Mouse (Mus musculus): ENCODE data around the gene Lxn. TPM values are rescaled to one million over a fixed set of nuclear protein-coding genes. Genes with fewer than 3 reads are reported as not detected.

The Lxn gene
- total RNA-seq, 1 experiment: 6.3 TPM

DNA sequence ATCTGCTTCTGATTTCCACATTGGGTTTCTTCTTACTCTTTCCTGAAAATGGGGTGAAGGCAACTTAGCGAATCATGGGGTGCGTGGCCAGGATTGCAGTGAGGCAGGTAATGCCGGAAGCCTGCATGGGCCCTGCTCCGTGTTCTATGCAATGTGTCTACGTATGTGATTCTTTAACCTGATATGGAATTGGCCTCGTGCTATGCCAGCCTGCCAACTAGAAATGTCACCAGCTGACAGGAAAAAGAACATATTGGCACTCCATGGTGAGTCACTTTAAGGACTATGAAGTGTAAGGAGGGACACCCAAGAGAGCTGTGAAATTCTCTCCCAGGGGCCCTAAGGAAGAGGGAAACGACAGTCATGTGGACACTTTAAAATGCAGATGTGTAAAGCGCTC lies 29.4 kb upstream of the Lxn start:
- Histone ChIP-seq H3K4me3 (ENCODE audit: insufficient read depth in 1 of 2, low read depth in 1 of 2, low read length in 2 of 2, poor library complexity in 1 of 2, severe bottlenecking in 1 of 2) (no peak overlapping the region), H3K36me3 (ENCODE audit: control insufficient read depth, insufficient read depth, low read length, poor library complexity, severe bottlenecking) (no peaks in the 10 kb centered on the region), H3K9ac (ENCODE audit: insufficient read depth, low read depth, low read length, poor library complexity, severe bottlenecking) (no peak overlapping the region), H3K4me1 (ENCODE audit: control insufficient read depth in 2 of 2, insufficient read depth in 2 of 2, low read length in 2 of 2, poor library complexity in 1 of 2) (peaks cover 0 to 3% of the 10 kb centered on the region in 2 experiments; a peak in 1 of 4 replicates), H3K9me3 (ENCODE audit: control insufficient read depth, insufficient read depth, low read depth, low read length) (no peaks in the 10 kb centered on the region), H3K27ac (ENCODE audit: insufficient read depth, low read depth, low read length, poor library complexity, severe bottlenecking) (no peak overlapping the region)
- no peak for DNase-seq (ENCODE audit: low read depth, low spot score)
- TF ChIP-seq ZNF384 (IDR thresholded peaks at IDR 0.05; ENCODE audit: low read depth, low read length) (no peak), MAFK (IDR thresholded peaks at IDR 0.05; ENCODE audit: insufficient read depth, low read depth, low read length) (no peak), HCFC1 (IDR thresholded peaks at IDR 0.05; ENCODE audit: borderline replicate concordance, insufficient read depth, low read length) (no peak), ZC3H11A (IDR thresholded peaks at IDR 0.05; ENCODE audit: borderline replicate concordance, low read depth, low read length) (no peak), CHD2 (IDR thresholded peaks at IDR 0.05; ENCODE audit: low read depth, low read length) (no peak)
- in situ Hi-C loops (cut with MboI; ENCODE audit: low sequenced_read_pairs in 2 of 2, unreplicated experiment in 2 of 2): no loop called here

DNA sequence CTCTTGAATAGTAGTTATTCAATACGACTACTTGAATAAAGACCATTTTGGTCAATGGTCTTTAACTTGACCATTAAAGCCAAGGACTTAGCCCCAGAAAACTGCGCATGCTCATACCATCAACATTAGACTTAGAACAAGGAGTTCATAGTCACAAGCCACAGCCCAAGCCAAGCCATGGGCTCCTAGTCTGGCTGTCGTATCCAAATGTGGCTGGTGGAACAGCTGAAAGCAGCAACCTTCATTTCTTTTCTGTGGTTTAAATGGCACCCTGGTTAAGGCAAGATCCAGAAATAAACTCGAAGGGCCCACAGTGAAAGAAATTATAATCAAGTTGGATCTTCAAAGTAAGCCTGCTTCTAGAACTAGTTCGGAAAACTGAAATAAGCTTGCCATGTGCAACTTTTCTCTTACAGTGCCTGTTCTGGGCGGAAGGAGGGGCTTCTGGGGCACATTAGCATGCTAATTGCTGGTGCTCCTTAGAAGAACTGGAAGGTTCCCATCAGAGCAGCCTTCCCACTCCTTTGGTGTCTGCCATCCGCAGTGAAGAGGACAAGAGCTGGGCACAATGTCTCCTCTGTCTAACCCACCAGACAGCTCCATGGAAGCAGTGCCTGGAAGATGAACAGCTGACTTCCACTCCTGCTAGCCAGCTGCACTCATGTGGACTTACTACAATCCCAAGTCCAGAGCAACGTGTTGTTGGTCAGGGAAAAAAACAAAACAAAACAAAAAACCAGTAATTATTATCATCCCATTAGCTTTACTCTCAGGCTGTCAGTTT lies 28.6 kb upstream of the Lxn start:
- in situ Hi-C loops (cut with MboI; ENCODE audit: low sequenced_read_pairs in 2 of 2, unreplicated experiment in 2 of 2): no loop called here
- DNase-seq (ENCODE audit: low read depth, low spot score): no peak
- Histone ChIP-seq H3K4me1 (ENCODE audit: control insufficient read depth in 2 of 2, insufficient read depth in 2 of 2, low read length in 2 of 2, poor library complexity in 1 of 2) (peaks cover 0 to 5% of the 10 kb centered on the region in 2 experiments; a peak in 1 of 4 replicates), H3K36me3 (ENCODE audit: control insufficient read depth, insufficient read depth, low read length, poor library complexity, severe bottlenecking) (no peaks in the 10 kb centered on the region), H3K27ac (ENCODE audit: insufficient read depth, low read depth, low read length, poor library complexity, severe bottlenecking) (no peak overlapping the region), H3K9me3 (ENCODE audit: control insufficient read depth, insufficient read depth, low read depth, low read length) (no peaks in the 10 kb centered on the region), H3K4me3 (ENCODE audit: insufficient read depth in 1 of 2, low read depth in 1 of 2, low read length in 2 of 2, poor library complexity in 1 of 2, severe bottlenecking in 1 of 2) (no peak overlapping the region), H3K9ac (ENCODE audit: insufficient read depth, low read depth, low read length, poor library complexity, severe bottlenecking) (no peak overlapping the region)
- TF ChIP-seq MAFK (IDR thresholded peaks at IDR 0.05; ENCODE audit: insufficient read depth, low read depth, low read length) (no peak), ZC3H11A (IDR thresholded peaks at IDR 0.05; ENCODE audit: borderline replicate concordance, low read depth, low read length) (no peak), HCFC1 (IDR thresholded peaks at IDR 0.05; ENCODE audit: borderline replicate concordance, insufficient read depth, low read length) (no peak), CHD2 (IDR thresholded peaks at IDR 0.05; ENCODE audit: low read depth, low read length) (no peak), ZNF384 (IDR thresholded peaks at IDR 0.05; ENCODE audit: low read depth, low read length) (no peak)

GRCm38 (mm10) chr3:67490156-67490555 lies 26.4 kb upstream of the Lxn start:
- in situ Hi-C loops (cut with MboI; ENCODE audit: low sequenced_read_pairs in 2 of 2, unreplicated experiment in 2 of 2): no loop called here
- TF ChIP-seq HCFC1 (IDR thresholded peaks at IDR 0.05; ENCODE audit: borderline replicate concordance, insufficient read depth, low read length) (no peak), ZNF384 (IDR thresholded peaks at IDR 0.05; ENCODE audit: low read depth, low read length) (no peak), CHD2 (IDR thresholded peaks at IDR 0.05; ENCODE audit: low read depth, low read length) (no peak), MAFK (IDR thresholded peaks at IDR 0.05; ENCODE audit: insufficient read depth, low read depth, low read length) (no peak), ZC3H11A (IDR thresholded peaks at IDR 0.05; ENCODE audit: borderline replicate concordance, low read depth, low read length) (no peak)
- H3K4me1 ChIP-seq (ENCODE audit: control insufficient read depth in 2 of 2, insufficient read depth in 2 of 2, low read length in 2 of 2, poor library complexity in 1 of 2): peaks cover 0 to 5% of the 10 kb centered on the region in 2 experiments; a peak in 1 of 4 replicates
- no peak overlapping the region for H3K9ac ChIP-seq (ENCODE audit: insufficient read depth, low read depth, low read length, poor library complexity, severe bottlenecking)
- no peak overlapping the region for H3K4me3 ChIP-seq (ENCODE audit: insufficient read depth in 1 of 2, low read depth in 1 of 2, low read length in 2 of 2, poor library complexity in 1 of 2, severe bottlenecking in 1 of 2)
- no peaks in the 10 kb centered on the region for H3K36me3 ChIP-seq (ENCODE audit: control insufficient read depth, insufficient read depth, low read length, poor library complexity, severe bottlenecking)
- H3K9me3 ChIP-seq (ENCODE audit: control insufficient read depth, insufficient read depth, low read depth, low read length): no peaks in the 10 kb centered on the region
- H3K27ac ChIP-seq (ENCODE audit: insufficient read depth, low read depth, low read length, poor library complexity, severe bottlenecking): no peak overlapping the region
- DNase-seq (ENCODE audit: low read depth, low spot score): no peak

DNA sequence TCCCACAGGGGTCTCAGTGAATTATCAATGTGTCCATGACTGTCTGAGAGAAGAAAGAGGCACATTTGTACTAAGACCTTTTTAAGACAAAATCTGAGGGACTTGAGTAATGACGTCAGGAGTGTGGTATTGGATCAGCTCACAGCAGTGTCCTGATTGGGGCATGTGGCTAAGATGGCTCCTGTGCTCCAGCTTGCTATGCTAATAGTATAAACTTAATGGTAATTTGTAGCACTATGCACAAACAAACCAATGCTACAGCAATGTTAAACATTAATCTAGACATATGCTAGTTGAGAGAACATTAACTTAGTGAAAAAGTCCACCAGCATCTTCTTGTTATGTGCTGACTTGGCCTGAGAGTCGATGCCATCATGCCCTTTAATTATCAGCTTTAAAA lies 21.5 kb upstream of the Lxn start:
- H3K9ac ChIP-seq (ENCODE audit: insufficient read depth, low read depth, low read length, poor library complexity, severe bottlenecking): no peak overlapping the region
- no peak overlapping the region for H3K27ac ChIP-seq (ENCODE audit: insufficient read depth, low read depth, low read length, poor library complexity, severe bottlenecking)
- H3K9me3 ChIP-seq (ENCODE audit: control insufficient read depth, insufficient read depth, low read depth, low read length): no peaks in the 10 kb centered on the region
- H3K36me3 ChIP-seq (ENCODE audit: control insufficient read depth, insufficient read depth, low read length, poor library complexity, severe bottlenecking): no peaks in the 10 kb centered on the region
- peaks cover 0 to 2% of the 10 kb centered on the region in 2 experiments; a peak in 1 of 4 replicates for H3K4me1 ChIP-seq (ENCODE audit: control insufficient read depth in 2 of 2, insufficient read depth in 2 of 2, low read length in 2 of 2, poor library complexity in 1 of 2)
- in situ Hi-C loops (cut with MboI; ENCODE audit: low sequenced_read_pairs in 2 of 2, unreplicated experiment in 2 of 2): no loop called here
- no peak for TF ChIP-seq ZC3H11A (IDR thresholded peaks at IDR 0.05; ENCODE audit: borderline replicate concordance, low read depth, low read length)
- TF ChIP-seq MAFK (IDR thresholded peaks at IDR 0.05; ENCODE audit: insufficient read depth, low read depth, low read length): no peak
- no peak for TF ChIP-seq CHD2 (IDR thresholded peaks at IDR 0.05; ENCODE audit: low read depth, low read length)
- no peak for TF ChIP-seq HCFC1 (IDR thresholded peaks at IDR 0.05; ENCODE audit: borderline replicate concordance, insufficient read depth, low read length)
- TF ChIP-seq ZNF384 (IDR thresholded peaks at IDR 0.05; ENCODE audit: low read depth, low read length): no peak
- no peak overlapping the region for H3K4me3 ChIP-seq (ENCODE audit: insufficient read depth in 1 of 2, low read depth in 1 of 2, low read length in 2 of 2, poor library complexity in 1 of 2, severe bottlenecking in 1 of 2)
- DNase-seq (ENCODE audit: low read depth, low spot score): no peak
